Mouse (Mus musculus) G1E (cell line): ENCODE data around the gene Olig1.

Source experiments
- CTCF ChIP-seq: IDR thresholded peaks from 2 replicates; pipeline ENCODE4 v1.5.1; 2012; ENCODE audit warnings: low read depth, low read length, inconsistent platforms, mixed read lengths
- GATA1 ChIP-seq: IDR thresholded peaks from 2 replicates; pipeline ENCODE4 v1.6.1; 2012; ENCODE audit warnings: borderline replicate concordance, low read length, inconsistent platforms, mixed read lengths
- GATA2 ChIP-seq: IDR thresholded peaks from 2 replicates; pipeline ENCODE4 v1.6.1; 2012; ENCODE audit warnings: low read depth, low read length, inconsistent platforms, borderline replicate concordance
- POLR2AphosphoS5 ChIP-seq: IDR thresholded peaks from 2 replicates; pipeline ENCODE4 v1.6.1; 2012; ENCODE audit warnings: low read depth, low read length, inconsistent platforms; ENCODE audit not compliant: insufficient replicate concordance
- TAL1 ChIP-seq: conservative IDR thresholded peaks from 2 replicates; pipeline ENCODE4 v1.6.1; 2012; ENCODE audit warnings: low read depth, low read length, inconsistent platforms, mixed read lengths

- TF ChIP-seq CTCF = no peak
- TF ChIP-seq GATA1 = no peak
- TF ChIP-seq TAL1 = no peak
- TF ChIP-seq GATA2 = no peak
- TF ChIP-seq POLR2AphosphoS5 = no peak
Measured at GRCm38 (mm10) chr16:91303776-91304709, 34.5 kb downstream of the Olig1 start.
